Mouse (Mus musculus) olfactory bulb, adult 2 months (tissue): ENCODE data around the gene Mansc1.

Experiments used
- CTCF ChIP-seq: fragments of 200-500 bp; IDR thresholded peaks from 2 replicates; pipeline ENCODE4 v1.5.1; 2012; ENCODE audit warnings: low read depth, mild to moderate bottlenecking, low read length, moderate library complexity; ENCODE audit not compliant: insufficient read depth
- POLR2A ChIP-seq: fragments of 200-500 bp; IDR thresholded peaks from 2 replicates; pipeline ENCODE4 v1.6.1; 2012; ENCODE audit warnings: mild to moderate bottlenecking, low read depth, low read length, moderate library complexity; ENCODE audit not compliant: insufficient read depth

- TF ChIP-seq POLR2A (no peak), CTCF (no peak)
Observed at GRCm38 (mm10) chr6:134584616-134585015, 47.7 kb downstream of the Mansc1 start.
